Mouse (Mus musculus): ENCODE data around the gene Wdr83.
A peak's percentile ranks its signal among the peaks of the same experiment; 100 is the strongest.

Gene Wdr83

DNA sequence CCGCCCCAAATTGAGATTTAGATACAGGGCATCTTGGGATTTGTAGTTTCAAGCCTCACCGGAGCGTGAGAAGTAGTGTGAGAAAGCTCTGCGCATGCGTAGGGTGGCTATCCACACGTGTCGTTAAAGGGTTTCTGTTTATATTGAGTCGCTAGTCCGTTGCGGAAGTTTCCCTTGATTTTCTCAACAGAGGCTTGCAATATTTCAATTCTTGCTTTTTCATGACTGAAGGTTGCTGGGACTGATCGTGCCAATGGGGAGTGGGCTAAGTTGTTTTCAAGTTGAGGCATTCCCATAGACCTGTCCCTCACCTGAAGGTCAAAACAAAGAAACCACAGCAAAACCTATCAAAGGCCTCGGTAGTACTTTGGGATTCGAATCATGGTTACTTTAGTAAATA, 46.3 kb downstream of the Wdr83 start:
- peak; percentile 75 to 83 for DNase-seq

DNA sequence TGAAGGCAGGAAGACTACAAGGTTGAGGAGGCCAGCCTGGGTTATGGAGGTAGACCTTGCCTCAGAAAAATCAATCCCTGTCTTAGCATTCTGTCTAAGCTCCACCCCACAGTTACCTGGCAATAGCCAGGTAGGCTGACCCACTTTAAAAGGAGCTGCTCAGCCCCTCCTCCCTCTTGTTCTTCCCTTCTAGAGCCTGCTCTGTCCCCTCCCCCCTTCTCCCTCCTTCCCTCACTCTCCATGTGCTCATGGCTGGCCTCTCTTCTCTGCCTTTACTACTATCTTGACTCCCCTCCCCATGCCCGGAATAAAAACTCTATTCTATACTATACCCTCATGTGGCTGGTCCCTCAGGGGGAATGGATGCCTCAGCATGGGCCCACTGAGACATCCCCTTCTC, 47.2 kb downstream of the Wdr83 start:
- no peak for DNase-seq

DNA sequence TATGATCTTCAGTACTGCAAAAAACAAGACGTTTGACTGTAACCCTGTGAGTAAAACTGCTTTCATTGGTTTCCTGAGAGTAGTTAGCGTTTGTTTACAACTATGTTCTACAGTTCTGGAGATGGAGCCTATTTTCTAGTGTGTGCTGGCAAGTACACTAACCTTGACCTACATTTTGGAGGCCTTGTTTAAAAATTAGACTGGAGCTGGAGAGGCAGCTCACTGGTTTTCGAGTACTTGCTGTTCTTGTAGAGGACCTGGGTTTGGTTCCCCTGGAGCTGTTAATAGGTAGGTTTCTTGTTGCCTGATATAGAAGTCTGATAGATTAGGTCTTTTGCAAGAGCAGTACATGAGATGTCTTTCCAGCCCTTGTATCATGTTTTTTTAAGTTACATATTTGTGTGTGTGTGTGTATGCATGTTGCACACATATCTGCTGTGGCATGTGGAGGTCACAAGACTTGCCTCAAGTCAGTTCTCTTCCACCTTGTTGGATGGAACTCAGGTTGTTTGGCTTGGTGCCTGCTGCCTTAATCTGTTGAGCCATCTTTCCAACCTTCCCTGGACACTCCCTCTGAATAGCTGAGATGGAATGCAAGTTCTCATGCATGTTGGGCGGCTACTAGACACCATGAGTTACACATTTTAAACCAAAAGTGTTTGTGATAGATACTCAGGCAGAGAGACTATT, 48.3 kb downstream of the Wdr83 start:
- peak in 1 of 2 experiments; percentile 42 for DNase-seq

DNA sequence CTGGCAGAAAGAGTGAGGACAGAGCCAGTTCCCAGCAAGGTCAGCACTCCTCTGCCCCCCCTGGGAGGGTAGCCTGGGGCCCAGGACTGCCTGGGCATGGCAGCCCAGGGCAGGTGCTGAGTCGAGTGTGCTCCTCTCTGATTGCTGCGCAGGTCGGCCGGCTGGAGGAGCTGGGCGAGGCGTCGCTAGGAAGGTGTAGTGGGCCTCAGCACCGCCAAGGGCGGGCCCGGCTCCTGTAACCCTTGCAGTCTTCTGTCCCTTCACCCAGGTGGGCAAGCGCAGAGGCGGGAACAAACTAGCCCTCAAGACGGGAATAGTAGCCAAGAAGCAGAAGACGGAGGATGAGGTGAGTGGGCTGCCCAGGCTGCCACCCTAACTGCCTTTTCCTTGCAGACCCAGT, 51.8 kb downstream of the Wdr83 start:
- no peak for DNase-seq

DNA sequence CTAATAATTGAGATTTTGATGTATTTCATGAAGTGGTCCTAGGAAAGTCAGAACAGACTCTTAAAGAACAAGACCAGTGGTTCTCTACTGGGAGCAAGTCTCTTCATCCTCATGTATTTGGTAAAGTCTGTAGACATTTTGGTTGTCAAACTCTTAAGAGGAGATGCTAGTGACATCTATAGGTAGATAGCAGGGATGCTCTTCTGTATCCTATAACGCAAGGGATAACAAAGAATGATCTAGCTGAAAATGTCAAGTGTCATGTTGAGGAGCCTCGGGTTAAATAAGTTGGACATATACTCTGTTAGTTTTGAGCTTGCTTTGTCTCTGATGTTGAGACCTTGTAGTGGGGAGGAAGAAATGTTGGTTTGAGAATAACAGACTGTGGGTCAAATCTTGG, 53.2 kb downstream of the Wdr83 start:
- DNase-seq, result no peak

DNA sequence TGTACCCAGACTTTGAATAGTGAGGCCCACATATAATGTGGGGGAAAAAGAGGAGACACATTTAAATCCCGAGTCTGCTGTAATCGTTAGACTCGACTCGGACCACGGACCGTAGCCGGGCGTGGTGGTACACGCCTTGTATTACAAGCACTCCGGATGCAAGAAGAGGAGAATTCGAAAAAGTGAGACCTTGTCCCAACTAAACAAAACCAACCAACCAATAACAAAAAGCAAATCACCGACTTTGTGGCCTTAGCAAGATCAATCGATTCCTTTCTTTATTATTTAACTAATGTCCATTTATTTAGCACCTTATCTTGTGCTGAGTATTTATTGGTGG, 53.6 kb downstream of the Wdr83 start:
- no peak for DNase-seq

DNA sequence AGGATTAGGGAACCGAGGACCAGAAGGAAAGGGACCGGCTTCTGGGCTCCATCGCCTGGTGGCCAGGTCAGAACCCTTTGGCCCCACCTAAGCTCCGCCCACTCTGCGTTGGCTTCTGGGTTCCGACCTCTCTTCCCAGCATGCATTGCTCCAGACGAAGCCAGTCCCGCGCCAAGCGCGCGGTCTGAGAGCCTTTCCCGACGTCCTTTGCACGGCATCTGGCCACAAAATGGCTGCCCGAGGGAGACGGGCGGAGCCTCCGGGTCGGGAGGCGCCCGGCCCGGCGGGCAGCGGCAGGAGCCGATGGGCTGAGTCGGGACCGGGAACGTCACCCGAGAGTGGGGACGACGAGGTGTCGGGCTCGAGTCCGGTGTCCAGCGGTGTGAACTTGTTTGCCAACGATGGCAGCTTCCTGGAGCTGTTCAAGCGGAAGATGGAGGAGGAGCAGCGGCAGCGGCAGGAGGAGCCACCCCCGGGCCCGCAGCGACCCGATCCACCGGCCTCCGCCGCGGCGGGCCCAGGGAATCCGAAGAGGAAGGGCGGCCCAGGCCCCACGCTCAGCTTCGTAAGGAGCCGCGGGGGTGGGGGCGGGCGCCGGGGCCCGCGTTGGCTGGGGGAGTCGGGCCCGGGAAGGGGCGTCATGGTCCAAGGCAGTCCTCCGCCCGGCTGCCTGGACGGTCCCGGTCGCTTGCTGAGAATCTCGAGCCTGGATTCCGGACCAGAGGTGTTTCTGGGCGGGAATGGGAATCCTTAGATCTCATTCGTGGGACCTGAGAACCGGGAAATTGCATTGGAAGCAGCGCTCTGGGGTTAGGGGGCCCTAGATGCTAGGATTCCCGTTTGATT, 54.2 kb downstream of the Wdr83 start, which contains the start of gene Trir:
Gene Trir, plus strand, starts transcription at position 154 of the 846 bp plus-strand sequence.
- peak; percentile 98 for DNase-seq

DNA sequence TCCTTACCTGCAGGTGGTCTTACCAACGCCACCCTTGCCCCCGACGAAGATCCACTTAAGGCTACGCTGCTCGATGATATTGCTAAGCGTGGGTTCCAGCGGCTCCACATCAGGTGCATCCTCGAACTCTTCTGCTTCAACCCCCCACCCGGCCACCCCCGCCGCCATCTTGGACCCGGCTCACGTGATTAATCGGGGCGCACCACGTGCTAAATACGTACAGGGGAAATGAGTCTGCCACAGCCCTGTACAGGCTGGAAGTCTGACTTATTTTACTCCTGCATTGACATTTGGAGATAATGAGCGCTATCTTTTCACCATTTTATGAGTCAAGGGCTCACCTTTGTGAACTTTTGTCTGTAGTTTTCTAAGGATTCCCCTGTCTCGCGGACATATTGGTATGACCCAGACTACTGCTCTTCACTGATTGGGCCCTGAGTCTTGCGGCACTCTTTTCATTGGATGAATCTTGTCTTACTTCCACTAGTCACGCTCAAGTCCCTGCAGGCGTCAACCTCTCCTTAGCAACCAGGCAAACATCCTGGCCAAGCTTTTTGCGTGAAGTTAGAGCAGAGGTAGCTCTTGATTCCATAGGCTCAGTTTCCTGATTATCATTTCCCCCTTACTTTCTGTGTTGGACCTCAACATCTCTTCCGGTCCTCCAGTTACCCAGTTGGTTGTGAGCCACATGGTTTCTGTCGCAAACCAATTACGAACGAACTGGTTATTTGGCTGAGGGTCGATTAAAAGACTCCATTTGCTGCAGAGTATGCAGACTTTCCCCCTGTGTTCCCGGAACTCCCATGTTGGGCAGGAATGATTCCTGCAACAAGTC, 55.8 kb downstream of the Wdr83 start, which contains the start of gene Asna1:
Gene Asna1, minus strand, starts transcription at position 184 of the 835 bp plus-strand sequence.
- peak; percentile 88 to 89 for DNase-seq
